Mouse (Mus musculus): ENCODE results near the gene Slc35b2. TPM values are rescaled to one million over a fixed set of nuclear protein-coding genes. Genes with fewer than 3 reads are reported as not detected.

Gene Slc35b2
- polyA plus RNA-seq, 3 experiments from 2014 or later, result 30.2 to 38.1 (median 32.6) TPM

- ATAC-seq, result no peak
Measured at GRCm38 (mm10) chr17:45546941-45547340, 16.7 kb upstream of the Slc35b2 start.

- no peak for ATAC-seq
Measured at GRCm38 (mm10) chr17:45547461-45548190, 16.0 kb upstream of the Slc35b2 start.

DNA sequence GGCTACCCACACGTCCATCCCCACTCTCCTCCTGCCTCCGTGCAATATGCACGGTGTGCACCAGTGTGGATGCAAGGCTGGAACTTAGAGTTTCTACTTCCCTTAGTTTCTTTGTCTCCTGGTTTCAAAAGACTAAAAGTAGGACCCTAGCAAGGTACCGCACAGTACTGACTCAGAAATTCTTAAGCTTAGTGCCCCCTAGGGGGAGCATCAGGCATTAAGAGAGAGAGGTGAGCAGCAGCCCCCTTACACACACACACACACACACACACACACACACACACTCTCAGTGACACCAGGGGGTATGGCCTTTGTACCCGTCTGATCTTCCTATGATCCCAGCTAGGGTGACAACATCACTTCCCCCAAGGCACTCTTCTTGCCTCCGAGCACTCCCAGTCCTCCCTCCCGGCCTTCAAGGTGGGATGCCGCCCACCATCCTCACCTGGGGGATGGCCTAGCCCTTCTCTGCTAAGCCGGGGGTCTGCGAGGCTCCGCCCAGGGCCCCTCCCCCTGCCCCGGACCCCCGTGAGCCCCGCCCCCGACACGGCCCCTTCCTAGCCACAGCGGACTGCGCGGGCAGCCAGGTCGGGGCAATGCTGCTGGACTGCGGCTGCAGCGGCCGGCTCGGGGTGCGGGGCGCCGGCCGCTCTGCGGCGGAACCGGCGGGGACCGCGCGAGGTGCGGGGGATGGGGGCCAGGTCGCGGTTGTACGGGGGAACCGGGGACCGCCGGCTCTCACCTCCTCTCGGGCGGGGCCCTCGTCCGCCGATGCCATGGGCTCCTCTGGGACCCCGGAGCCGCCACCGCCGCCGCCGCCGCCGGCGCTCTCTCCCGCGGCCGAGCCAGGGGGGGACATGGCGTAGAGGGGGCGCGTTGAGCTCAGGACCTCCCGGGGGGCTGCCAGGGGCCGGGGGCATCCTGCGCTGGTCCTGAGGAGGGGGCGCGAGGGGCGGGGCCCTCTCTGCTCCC, 14.8 kb upstream of the Slc35b2 start:
- ATAC-seq, result no peak

- no peak for ATAC-seq
Measured at GRCm38 (mm10) chr17:45549617-45550181, 14.0 kb upstream of the Slc35b2 start, which contains the start of gene Tmem151b. TSS of gene Tmem151b (minus strand) at chr17:45549677.

- no peak for ATAC-seq
Measured at GRCm38 (mm10) chr17:45550253-45550652, 13.4 kb upstream of the Slc35b2 start.

GRCm38 (mm10) chr17:45551249-45551796, 12.4 kb upstream of the Slc35b2 start:
- no peak for ATAC-seq

DNA sequence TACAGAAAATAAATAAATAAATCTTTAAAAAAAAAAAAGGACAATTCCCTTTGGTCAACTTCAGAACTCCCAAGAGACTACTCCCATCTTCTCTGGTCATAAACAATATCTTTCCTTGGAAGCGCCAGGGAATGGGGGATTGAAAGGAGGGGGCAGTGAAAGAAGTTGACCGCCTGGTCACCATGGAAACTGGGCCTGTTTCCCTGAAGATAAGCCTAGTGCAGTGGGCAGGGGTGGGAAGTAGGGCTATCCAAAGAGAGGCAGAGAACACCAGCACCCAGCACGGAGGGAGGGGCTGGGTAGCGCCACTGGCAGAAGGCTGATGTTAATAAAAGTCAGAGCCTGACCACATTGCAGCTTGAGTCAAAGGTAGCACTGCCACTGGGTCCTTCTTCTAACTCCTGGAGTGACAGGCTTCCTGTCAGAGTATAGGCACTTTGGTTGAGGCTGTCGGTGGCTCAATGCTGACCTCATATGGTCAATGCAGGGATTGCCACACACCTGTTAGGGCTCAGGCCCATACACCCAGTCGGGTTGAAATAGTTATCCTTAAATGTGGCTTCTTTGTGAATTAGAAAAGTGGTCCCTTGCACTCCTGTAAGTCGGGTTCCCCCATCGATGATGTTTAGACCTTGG, 11.7 kb upstream of the Slc35b2 start:
- ATAC-seq, result peak; percentile 61

GRCm38 (mm10) chr17:45553065-45553464, 10.6 kb upstream of the Slc35b2 start:
- no peak for ATAC-seq

DNA sequence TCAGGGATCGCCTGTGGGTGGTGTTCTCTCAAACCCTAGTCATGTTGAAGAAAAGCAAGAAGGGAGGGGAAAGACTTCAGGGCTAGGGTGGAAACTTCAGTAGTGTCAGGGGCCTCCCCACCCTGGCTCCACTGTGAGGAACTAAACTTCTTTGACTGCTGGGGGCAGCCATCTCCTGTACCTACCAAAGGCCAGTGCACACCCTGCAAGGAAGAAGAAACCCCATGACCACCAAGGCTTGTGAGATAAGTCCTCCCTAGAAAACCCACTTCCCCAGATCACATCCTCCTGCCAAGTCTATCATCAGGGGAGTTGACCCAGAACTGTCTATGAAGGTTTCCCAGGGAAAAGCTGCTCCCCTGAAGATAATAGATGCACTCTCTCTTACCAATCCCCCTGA, 9.3 kb upstream of the Slc35b2 start:
- no peak for ATAC-seq

- peak; percentile 65 for ATAC-seq
Measured at GRCm38 (mm10) chr17:45555452-45556106, 8.1 kb upstream of the Slc35b2 start, which contains the start of gene Nfkbie. TSS of gene Nfkbie (plus strand) at chr17:45555703.

- ATAC-seq, result no peak
Measured at GRCm38 (mm10) chr17:45556107-45556489, 7.6 kb upstream of the Slc35b2 start.

- no peak for ATAC-seq
Measured at GRCm38 (mm10) chr17:45556514-45557245, 7.0 kb upstream of the Slc35b2 start.

DNA sequence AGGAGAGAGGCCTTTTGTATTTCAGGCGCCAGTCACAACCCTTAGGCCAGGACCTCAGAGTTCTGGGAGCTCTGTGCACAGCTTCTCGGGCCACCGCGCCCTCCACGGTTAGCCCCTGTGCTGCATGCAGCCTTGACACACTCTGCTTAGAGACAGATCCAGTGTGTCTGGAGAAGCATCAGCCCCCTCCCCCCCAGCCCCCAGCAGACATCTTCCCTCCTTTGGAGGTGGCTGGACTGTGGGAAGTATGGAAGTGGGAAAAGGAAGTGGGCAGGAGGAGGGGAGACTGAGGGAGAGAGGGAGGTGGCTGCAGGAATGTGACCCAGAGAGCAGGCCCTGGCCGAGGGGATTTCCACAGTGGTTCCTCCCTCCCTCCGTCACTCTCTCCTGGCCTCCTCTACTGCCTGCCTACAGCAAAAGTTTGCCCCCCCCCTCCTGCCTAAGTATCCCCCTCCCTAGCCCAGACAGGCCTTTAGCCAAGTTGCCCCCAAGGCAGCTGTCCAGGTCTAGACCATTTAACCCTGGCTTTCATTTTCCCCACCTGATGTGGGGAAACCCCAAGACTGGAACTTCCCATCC, 6.3 kb upstream of the Slc35b2 start:
- no peak for ATAC-seq

- peak; percentile 54 for ATAC-seq
Measured at GRCm38 (mm10) chr17:45557998-45558862, 5.4 kb upstream of the Slc35b2 start.

DNA sequence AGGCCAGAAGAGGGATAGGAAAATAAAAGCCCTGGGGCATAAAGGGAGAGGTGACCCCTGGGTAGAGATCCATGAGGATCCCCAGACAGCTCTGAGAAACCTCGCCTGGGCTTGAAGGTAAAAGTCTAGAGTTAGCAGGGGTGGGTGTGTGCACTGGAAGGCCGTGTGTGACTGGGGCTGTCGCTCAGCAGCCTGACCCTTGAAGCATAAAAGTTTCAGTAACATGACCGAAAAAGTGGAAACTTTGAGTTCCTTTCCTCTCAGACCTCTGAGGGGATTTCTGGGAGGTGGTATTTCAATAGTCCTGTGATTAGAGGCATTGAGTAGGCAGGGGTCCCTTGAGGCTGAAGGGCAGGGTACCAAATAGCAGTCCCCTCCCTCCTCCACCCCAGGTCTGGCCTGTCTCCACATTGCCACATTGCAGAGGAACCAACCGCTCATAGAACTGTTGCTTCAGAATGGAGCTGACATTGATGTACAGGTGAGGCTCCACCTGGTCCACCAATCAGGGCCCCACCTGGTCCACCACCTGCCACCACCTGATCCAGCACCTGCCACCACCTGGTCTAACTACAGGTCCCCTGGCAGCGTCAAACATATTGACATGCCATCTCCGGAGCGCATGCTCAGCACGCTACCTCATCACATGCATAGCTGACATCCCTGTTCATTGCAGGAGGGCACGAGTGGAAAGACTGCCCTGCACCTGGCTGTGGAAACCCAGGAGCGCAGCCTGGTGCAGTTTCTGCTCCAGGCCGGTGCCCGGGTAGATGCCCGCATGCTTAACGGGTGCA, 3.7 kb upstream of the Slc35b2 start:
- no peak for ATAC-seq

DNA sequence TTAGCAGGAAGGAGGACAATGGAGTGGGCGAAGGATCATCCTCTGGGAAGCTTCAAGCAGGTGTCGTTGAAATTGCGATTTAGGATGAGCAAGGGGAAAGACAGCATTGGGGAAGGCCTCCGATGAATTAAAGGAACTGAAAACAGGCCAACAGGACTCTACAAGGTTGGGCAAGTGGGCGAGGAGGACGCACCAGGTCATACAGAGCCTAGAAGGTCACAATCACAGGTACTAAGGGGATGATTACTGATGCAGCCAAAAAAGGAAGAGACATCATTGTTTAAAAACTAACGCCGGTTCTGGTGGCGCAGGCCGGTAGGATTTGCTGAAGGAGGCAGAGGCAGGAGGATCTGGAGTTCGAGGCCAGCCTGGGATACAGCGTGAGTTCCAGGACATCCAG, 458 bp upstream of the Slc35b2 start:
- ATAC-seq, result no peak

DNA sequence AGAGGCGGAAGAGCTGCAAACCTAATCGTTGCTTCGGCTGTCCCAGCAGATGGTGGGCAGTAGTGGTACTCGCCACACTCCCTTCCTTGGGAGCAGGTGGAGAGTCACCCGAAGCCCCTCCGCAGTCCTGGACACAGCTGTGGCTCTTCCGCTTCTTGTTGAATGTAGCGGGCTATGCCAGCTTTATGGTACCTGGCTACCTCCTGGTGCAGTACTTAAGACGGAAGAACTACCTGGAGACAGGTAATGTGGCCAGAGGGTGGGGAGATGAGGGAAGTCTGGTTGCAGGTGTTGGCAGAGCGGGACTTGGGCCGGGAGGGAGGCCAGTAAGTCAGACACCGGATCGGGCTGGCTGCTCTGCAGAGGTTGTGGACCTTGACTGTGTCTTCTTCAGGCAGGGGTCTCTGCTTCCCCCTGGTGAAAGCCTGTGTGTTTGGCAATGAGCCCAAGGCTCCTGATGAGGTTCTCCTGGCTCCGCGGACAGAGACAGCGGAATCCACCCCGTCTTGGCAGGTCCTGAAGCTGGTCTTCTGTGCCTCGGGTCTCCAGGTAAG, 934 bp downstream of the Slc35b2 start:
- no peak for ATAC-seq

DNA sequence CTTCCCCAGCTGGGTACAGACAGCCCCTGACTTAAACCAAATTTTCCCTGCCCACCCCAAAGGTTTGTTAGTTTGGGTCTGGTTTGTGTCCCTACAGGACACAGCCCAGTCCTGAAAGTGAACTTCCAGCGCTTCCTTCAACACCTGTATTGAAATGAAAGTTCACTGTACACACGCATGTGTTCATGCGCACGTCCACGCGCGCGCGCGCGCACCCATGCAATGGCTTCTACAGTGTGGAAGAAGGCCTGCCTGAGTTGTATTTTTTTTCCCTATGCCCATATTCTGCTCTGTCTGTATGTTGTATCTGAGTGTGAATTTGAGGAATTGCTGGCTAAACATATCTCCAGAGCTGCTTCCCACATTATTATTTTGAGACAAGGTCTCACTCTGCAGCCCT, 1.4 kb downstream of the Slc35b2 start:
- ATAC-seq, result no peak

DNA sequence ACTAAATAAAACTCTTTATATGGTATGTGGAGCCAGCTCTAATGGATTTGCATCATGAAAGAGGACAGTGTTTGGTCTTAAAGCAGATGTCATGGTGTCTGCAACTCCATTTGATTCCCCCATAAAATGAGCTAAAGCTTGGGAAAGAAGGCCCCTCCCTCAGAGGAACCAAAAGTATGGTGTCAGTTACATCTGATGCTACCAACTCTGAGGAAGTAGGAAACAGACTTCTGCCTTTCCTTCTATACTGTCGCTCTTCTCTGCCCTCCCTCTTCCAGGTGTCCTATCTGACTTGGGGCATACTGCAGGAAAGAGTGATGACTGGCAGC, 2.3 kb downstream of the Slc35b2 start:
- ATAC-seq, result no peak
